In the genomic region with DNA sequence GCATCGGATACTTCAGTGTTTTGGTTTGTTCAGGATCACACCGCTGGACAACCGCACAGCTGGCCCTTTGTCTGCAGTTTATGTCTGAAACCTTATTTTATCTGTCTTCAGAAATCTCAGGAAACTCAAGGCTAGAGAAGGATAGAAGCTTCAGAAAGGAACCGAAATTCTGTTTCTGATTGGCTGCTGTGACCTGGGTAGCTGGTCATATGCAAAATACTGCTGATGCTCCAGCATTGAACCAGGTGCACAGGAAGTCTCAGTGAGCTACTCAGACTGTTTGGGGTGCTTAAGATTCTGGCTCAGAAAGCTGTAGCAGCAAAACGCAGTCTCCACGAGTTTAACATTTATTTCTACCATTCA, we compare ENCODE assay signal across 8 mouse cellular contexts. TPM values are rescaled to one million over a fixed set of nuclear protein-coding genes. Genes with fewer than 3 reads are reported as not detected.
DNase-seq lines count a peak whose midpoint lies in the region; ATAC-seq lines count a peak whose summit lies in the region.

No protein-coding gene starts in this region.

- H3K27me3 ChIP-seq in forebrain, embryonic 16.5 days (replicated peaks; ENCODE audit: control insufficient read depth, insufficient read depth, low read length) = no peaks in the 10 kb centered on the region
- H3K27me3 ChIP-seq in liver, embryonic 15.5 days = no peaks in the 10 kb centered on the region
- no peaks in the 10 kb centered on the region for H3K27me3 ChIP-seq in splenic B cell, adult 2 months (ENCODE audit: control insufficient read depth, insufficient read depth, low read length, poor library complexity, severe bottlenecking)

- H3K9me3 ChIP-seq in forebrain, embryonic 16.5 days (ENCODE audit: control insufficient read depth, low read length) = no peaks in the 10 kb centered on the region
- no peaks in the 10 kb centered on the region for H3K9me3 ChIP-seq in liver, embryonic 15.5 days (replicated peaks)

- peak; percentile 39 to 61 for DNase-seq in left cerebral cortex, postnatal 25 days (ENCODE audit: low spot score in 2 of 2)
- DNase-seq in left cerebral cortex, adult 18-20 months (ENCODE audit: low spot score in 2 of 2) = no peak
- DNase-seq in WW6 (ENCODE audit: low read depth, low spot score) = peak; percentile 9
- DNase-seq in splenic B cell, adult 2 months (ENCODE audit: low read depth, low spot score) = peak; percentile 92
- no peak for DNase-seq in layer of hippocampus, postnatal 25 days (ENCODE audit: extremely low spot score in 1 of 2, low spot score in 1 of 2)
- DNase-seq in B cell, adult 2 months = no peak

- H3K4me1 ChIP-seq in forebrain, embryonic 16.5 days (replicated peaks; ENCODE audit: control insufficient read depth, insufficient read depth, low read length) = peaks cover 14% of the 10 kb centered on the region
- H3K4me1 ChIP-seq in liver, embryonic 15.5 days (replicated peaks) = peaks cover 14% of the 10 kb centered on the region

- H3K9ac ChIP-seq in forebrain, embryonic 16.5 days (replicated peaks; ENCODE audit: low read depth, low read length) = peak overlapping the region; percentile 69
- H3K9ac ChIP-seq in liver, embryonic 15.5 days = peak overlapping the region; percentile 67

- H3K4me3 ChIP-seq in forebrain, embryonic 16.5 days (replicated peaks; ENCODE audit: low read length) = peak overlapping the region; percentile 59
- H3K4me3 ChIP-seq in liver, embryonic 15.5 days (replicated peaks) = peak overlapping the region; percentile 80

- peak overlapping the region; percentile 62 for H3K27ac ChIP-seq in forebrain, embryonic 16.5 days (ENCODE audit: low read length)
- peak overlapping the region; percentile 61 for H3K27ac ChIP-seq in liver, embryonic 15.5 days (replicated peaks)

- ATAC-seq in forebrain, embryonic 16.5 days = peak; percentile 80
- peak; percentile 71 for ATAC-seq in liver, embryonic 15.5 days (ENCODE audit: insufficient read depth)

- whole genome bisulfite sequencing in forebrain, embryonic 16.5 days = under 1% methylated on average over 6 of the region's 6 CpGs
- 1% methylated on average over 6 of the region's 6 CpGs for WGBS in liver, embryonic 15.5 days (ENCODE audit: insufficient replicate concordance)

- peak overlapping the region; percentile 71 for H3K4me2 ChIP-seq in forebrain, embryonic 16.5 days (ENCODE audit: low read length)
- peak overlapping the region; percentile 70 for H3K4me2 ChIP-seq in liver, embryonic 15.5 days

- H3K36me3 ChIP-seq in forebrain, embryonic 16.5 days (ENCODE audit: control insufficient read depth, insufficient read depth) = no peaks in the 10 kb centered on the region
- H3K36me3 ChIP-seq in liver, embryonic 15.5 days (replicated peaks) = no peaks in the 10 kb centered on the region
- H3K36me3 ChIP-seq in splenic B cell, adult 2 months (ENCODE audit: control insufficient read depth, insufficient read depth, low read length, poor library complexity, severe bottlenecking) = no peaks in the 10 kb centered on the region

- intact Hi-C loops in left cerebral cortex, postnatal 25 days (cut with DNase I) = loop anchor here (1.0 to 10.0 kb wide), 4 partner anchors 132 to 484 kb away; no protein-coding TSS in a partner anchor

RNA-seq across cellular contexts. Expression of gene Nemp2, which starts 0.4 kb away (rescaled TPM):
- 1 to 10 TPM; 4.2 to 4.5 TPM for total RNA-seq in left cerebral cortex, postnatal 25 days (2021)
- total RNA-seq in left cerebral cortex, adult 18-20 months (2021) = 1 to 10 TPM; 3.5 to 3.9 TPM
- polyA plus RNA-seq in forebrain, embryonic 16.5 days (2015; fragmentation: Nextera tagmentation; extraction: Ambion mirVana) = 9.3 and 9.5 TPM in 2 replicates
- 1.3 and 1.4 TPM in 2 replicates for polyA plus RNA-seq in liver, embryonic 15.5 days (2015; fragmentation: Nextera tagmentation; extraction: Ambion mirVana)
- 1 to 10 TPM; 2.6 to 4.6 TPM for total RNA-seq in layer of hippocampus, postnatal 25 days (2021)

Comparison
In these comparisons a context has a peak if more than half of its experiments do, and no peak if none do; other contexts are left out.
1. DNase-seq: peak in left cerebral cortex, postnatal 25 days (2 of 2), WW6 (single experiment) and splenic B cell, adult 2 months (single experiment); none in left cerebral cortex, adult 18-20 months (0 of 2), layer of hippocampus, postnatal 25 days (0 of 2) and B cell, adult 2 months (0 of 2).